Mouse (Mus musculus) megakaryocyte, embryonic 14.5 days (primary cell): ENCODE data around the gene Plk3.

ENCODE experiments used
- FLI1 ChIP-seq: IDR thresholded peaks from 2 replicates; pipeline ENCODE4 v1.6.1; 2012; ENCODE audit warnings: low read length, inconsistent platforms, mixed read lengths
- GATA1 ChIP-seq: IDR thresholded peaks from 3 replicates; pipeline ENCODE4 v1.6.1; 2012; ENCODE audit warnings: mixed read lengths, low read length, inconsistent platforms, borderline replicate concordance

- no peak for TF ChIP-seq GATA1
- TF ChIP-seq FLI1 = no peak
These were observed 2.6 kb downstream of the Plk3 start for GRCm38 (mm10) chr4:117131198-117131597.
